Mouse (Mus musculus) layer of hippocampus, postnatal 10 days (tissue): ENCODE data around the gene Clic6. TPM values are rescaled to one million over a fixed set of nuclear protein-coding genes. Genes with fewer than 3 reads are reported as not detected.

Experiments used
- DNase-seq, 2 experiments: peaks; one replicate each; pipeline ENCODE4 v3.0.0; 2021; ENCODE audit warnings: low spot score in 2 of 2
- long read RNA-seq: library from polyadenylated mRNA; stranded (forward); transcript quantifications from one replicate; pipeline ENCODE4 v2.0.0, GENCODE M21; 2023
- total RNA-seq, 2 experiments: library from RNA; stranded (reverse); gene quantifications; 2 replicates each; pipeline ENCODE4 v1.2.3; 2021

Gene Clic6
- total RNA-seq, result 1 to 10 TPM in 1 of 2 experiments, under 1 TPM in 1; 0.56 to 5.3 TPM
- long read RNA-seq, transcript Clic6-201 (6 exons, 3,758 nt), result major isoform, 5 of 5 reads
- long read RNA-seq, partial matches to known transcripts, result 0 of 5 reads
- long read RNA-seq, other reads (novel, unspliced or antisense), result 0 of 5 reads

DNA sequence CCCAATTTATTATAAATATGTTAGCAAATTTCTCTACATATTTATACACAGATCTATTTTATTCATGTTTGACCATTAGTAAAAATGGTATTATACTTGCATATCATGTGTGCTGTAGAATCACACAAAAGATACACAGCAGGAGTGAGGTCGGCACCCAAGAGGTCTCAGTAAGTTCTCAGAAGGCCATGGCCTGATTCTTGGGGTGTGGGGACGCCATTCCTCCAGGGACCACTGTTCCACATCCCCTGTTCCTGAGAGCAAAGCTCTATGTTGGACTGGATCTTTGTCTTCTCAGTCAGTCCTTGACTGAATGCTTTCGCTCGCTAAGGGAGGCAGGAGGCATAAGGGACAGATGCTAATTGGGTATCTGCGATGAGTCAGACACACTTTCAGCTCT lies at the start of gene Clic6:
Gene Clic6 (plus strand): TSS at position 301 of the 400 bp plus-strand sequence.
- DNase-seq, result no peak

DNA sequence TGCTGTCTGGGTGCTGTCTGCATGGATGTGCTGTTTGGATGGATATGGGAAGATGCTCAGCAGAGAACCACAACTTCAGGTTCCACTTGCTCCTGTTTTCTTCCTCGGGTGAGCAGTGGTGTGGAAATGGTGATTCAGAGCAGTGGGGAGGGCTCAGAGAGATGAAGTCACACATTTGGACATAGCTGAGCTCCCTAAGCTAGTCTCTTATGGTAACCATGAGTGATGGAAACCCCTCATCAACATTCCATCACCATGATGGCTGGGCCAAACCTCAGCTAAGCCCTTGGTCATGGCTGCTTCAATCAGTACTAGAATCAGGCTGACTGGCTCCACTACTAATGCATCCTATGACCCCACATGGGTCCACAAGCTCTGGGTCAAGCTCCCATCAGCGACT lies 45.8 kb upstream of the Clic6 start:
- DNase-seq, result no peak

DNA sequence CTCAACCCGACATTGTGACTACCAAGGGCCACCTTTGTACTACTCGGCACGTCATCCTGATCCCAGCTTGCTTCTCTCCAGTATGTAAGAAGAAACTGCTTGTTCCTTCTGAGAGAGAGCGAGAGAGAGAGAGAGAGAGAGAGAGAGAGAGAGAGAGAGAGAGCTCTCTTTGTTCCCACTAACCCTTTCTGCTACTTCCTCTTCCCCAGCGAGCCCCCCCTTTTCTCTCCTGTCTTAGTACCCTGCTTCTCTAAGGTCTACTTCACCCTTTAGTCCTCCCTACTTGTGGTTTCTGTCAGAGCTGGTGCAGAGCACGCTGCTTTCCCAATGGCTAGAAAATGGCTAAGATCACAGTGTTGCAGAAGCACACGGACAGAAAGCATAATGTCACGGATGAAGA lies 45.3 kb upstream of the Clic6 start:
- DNase-seq, result no peak

DNA sequence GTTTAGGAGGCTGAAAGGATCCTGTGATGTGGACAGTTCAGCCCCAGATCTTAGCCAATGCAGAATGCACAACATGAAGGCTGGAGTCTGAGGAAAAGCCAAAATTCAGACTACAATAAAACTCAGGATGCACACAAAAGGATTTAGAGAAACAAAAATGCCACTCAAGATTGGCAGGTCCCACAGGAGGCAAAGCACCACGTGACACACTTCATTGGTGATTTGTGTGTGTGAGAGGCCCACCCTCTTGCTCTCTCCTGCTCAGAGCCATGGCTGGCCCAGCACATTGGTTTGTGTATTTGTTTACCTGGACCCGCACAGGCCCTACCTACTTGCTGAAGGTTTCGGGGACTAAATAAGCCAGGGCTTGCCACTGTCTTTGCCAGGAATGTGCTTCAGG lies 44.3 kb upstream of the Clic6 start:
- DNase-seq, result no peak

DNA sequence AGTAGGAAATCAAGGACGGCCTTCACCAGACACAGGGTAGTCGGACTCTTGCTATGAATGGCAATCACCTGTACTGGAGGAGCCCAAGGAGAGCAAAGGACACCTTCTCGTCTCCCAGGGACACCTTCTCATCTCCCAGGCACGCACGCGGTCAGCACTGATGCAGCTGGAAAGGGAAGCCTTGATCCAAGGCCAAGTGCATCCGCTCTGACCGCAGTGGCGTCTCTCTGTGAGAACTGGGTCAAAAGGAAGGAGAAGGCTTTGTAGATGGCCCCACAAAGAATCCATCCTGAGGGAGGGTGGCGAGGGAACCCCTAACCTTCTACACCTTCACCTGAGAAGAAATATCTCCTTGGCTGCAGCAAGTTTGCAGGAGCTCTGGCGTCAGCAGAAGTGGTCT lies 43.4 kb upstream of the Clic6 start:
- DNase-seq, result no peak

DNA sequence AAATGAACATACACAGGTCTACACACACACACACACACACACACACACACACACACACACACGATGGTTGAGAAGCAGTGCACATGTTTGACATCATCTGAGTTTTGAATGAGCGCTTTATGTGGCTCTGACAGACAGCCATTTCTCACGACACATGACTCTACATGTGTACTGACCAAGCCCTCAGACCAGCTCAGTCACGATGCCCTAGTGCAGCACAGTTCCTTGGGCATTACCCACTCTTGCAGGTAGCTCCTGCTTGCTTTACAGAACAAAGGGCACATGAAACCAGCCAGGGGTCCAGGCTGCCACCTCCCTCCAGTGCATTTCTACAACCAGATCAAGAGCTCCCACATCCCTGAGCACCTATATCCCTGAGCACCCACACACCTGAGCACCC lies 42.6 kb upstream of the Clic6 start:
- no peak for DNase-seq

DNA sequence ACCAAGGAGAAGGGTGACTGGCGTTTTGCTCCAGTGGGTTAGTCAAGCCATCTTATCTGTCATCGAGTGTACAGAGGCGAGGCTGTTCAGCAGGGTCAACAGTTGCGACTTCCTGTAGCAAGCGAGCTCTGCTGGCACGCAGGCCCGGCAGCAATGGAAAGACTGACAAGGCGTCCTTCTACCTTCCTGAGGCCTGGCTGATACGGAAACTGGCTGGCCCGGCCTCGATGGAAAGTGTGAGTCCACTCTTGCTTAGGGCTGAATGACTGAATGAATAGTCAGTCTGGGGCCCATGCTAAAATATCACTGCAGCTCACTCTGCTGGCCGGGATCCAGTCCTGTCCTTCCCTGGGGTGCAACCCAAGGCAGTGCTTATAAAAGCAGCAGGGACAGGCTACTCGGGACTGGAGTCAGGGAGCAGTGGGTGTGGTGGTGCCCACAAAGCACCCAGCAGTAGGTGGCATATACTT lies 41.9 kb upstream of the Clic6 start:
- no peak for DNase-seq

DNA sequence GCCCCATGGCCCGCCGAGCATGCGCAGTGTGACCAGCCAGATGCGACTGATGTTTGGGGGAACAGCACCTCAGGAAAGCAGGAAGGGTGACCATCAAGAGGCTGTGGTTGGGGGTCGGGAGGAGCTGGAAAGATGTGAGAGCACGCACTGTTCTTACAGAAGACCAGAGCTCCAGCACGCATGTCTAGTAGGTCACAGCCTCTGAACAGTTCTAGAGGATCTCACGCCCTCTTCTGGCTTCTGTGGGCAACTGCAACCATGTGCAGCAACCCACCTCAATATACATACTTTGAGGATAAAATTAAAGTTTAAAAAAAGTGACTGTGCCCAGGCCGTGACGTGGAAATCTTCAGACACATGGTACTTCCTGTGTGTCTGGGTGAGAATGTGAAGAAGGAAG lies 40.2 kb upstream of the Clic6 start:
- peak; percentile 37 to 50 for DNase-seq

DNA sequence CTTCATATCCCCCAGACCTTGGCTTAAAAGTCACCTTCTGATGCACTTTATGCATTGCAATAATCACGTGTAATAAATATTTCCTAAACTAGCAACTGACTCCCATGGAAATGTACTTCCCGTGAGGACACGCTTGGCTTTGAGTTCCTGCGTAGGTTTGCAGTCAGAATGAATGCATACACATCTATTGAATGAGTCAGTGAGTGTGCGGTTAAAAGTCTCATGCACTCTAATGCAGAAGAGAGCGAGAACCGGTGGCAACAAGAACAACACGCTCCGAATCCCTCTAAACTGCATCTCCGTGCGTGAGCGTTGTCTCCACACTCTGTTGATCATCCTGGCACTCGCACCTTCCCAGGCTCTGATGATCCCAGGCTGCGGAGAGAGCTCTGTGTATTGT lies 36.5 kb upstream of the Clic6 start:
- no peak for DNase-seq

DNA sequence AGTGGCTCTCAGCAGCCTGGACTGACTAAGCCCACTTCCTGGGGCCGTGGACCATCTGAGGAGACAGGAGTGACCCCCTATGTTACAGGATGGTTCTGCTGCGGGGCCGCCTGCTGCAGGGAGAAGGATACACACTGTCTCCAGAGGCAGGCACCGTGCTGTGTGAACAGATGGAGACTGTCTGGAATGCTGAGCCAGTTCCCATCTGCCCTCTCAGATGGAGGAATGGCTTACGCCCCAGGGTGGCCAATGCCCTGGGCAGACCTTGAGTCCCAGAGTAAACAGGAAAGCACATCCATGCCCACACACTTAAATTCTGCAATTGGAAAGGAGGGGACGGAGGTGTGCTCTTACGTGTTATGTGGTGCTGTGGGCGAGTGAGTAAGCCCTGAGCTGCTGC lies 35.2 kb upstream of the Clic6 start:
- DNase-seq, result no peak

DNA sequence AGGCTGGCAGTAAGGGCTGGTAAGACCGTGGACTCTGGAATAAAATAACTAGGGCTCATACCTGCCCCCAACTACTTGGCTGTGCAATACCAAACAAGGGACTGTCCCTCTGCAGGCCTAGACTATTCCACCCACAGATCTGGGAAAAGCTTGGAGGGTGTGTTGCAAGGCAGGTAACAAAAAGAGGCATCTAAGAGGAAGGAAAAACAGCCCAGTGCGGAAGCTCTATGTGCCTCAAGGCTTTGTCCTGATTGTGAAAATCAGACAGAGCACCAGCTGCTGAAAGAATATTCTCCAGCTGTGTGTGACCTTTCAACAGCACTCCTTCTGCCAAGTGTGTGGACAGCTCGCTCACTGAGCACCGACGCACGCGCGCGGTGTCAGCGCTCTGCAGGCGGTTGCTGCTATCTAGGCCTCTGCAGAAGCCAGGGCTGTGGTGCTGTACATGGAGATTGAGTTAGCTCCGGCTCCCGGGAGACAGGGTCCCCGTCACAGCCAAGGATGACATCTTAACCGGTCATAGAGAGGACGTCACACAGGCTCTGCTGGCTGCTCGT lies 33.9 kb upstream of the Clic6 start:
- no peak for DNase-seq

DNA sequence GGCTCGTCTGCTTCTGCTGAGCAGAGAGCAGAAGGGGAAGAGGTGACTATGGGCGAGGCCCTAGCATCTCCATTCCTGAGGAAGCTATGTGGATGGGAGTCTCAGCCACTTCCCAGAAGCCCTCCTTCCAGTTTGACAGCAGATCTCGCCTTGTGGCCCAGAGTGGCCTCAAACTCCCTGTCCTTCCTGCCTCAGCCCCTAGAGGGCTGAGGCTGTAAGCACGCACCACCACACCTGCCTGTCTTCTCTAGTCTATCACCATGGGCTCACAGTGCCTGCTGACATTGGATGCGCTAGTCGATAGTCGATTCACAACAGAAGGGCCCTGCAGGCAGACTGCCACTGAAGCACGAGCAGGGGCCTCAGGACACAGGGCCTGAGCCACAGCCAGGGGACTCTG lies 32.9 kb upstream of the Clic6 start:
- no peak for DNase-seq

DNA sequence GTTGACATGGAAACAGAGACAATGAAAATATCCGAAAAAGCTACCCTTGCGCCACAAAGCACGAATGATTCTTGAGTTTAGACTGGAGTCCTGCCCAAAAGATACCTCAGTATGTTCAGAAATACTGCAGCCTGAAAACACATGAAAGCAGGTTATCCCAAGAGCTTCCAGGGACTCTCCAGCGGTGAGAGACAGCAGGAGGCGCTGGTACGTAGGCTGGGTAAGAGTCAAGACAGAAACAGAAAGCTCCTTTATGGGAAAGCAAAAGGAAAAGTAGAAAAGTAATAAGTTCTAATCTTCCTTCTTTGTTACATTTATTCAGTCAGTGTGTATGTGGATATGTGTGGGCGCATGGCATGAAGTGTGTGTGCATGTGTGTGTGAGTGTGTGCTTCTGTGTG lies 31.5 kb upstream of the Clic6 start:
- DNase-seq, result no peak

DNA sequence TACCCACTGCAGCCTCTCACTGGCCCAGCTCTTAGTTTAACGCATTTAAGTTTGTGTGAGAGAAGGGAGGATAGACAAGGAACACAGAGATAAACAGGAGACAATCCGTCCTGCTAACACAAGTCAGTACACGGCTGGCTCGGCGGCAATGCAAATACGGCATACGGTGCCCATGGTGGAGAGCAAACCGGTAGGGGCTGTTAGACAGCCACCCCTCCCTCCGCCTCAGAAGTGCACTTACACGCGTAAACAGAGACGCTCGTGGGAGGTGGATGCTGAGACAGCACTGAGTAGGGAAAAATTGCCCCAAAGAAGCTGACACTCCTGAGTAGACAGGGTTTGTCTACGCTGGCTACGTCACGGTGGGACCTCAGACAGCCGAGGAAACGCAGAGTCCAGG lies 31.0 kb upstream of the Clic6 start:
- no peak for DNase-seq

DNA sequence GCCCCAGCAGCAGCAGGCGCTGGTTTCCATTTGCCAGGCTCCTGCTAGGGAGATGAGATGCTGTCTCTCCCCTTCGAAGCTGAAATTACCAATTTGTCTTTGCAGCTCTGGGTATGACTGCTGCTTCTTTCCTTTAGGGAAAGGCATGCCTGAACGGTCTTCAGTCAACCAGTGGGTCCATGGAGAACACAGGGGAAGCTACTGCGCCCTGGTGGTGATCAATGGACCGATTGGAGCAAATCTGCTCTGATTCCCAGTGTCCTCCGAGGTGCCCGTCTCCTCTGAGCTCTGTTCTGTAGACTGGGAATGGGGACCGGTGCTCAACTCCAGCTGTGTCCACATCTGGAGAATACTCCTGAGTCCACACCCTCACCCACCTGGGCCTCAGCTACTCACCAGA lies 30.0 kb upstream of the Clic6 start:
- DNase-seq, result peak in 1 of 2 experiments; percentile 45

DNA sequence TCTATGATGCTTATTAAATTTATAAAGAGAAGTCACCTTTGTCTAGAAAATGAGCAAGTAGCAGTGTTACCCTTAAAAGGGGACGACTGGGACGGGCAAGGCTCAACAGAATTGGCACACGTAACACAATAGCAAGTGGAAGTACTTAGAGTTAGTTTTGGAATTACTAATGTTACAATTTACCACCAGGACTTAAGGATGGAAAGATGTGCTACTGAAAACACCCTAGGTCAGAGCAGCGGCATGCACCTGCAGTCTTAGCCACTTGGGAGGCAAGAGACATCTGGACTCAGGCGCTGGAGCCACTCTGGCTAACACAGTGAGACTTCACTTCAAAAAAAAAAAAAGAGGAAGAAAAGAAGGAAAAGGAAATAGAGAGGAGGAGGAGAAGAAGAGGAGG lies 29.6 kb upstream of the Clic6 start:
- no peak for DNase-seq

DNA sequence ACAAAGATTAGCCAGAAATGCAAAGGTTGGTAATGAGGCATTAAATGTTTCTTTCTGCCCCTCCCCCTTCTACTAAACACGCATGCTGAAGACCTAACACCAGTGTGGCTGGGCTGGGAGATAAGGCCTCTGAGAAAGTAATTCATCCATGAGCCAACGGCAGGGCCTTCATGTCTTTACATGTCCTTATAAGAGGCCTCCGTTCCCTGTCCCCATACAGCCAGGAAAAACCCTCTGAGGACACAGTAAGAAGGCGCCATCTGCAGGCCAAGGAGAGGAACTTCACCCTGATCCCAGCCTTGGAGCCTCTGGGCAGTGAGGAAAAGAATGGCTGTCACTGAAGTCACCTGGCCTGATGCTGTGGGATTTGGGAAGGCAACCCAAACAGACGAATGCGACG lies 27.9 kb upstream of the Clic6 start:
- peak; percentile 73 to 79 for DNase-seq

DNA sequence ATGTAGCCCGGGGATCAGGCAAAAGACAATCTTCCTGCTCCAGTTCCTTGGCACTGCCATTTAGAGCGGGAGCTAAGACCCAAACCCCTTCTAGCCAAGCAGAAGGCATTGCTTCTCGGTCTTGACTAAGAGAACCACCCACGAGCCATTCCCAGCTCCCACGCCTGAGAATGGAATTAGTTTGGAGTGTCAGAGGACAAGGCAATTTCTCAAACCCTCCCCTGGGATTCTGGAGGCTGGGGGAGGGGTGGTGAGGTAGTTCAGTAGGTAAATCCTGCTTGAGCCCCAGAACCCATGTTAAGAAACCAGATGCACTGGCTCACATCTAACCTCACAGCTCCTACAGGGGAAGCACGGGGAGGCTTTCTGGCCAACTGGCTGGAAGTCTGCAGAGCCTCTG lies 24.1 kb upstream of the Clic6 start:
- DNase-seq, result no peak

DNA sequence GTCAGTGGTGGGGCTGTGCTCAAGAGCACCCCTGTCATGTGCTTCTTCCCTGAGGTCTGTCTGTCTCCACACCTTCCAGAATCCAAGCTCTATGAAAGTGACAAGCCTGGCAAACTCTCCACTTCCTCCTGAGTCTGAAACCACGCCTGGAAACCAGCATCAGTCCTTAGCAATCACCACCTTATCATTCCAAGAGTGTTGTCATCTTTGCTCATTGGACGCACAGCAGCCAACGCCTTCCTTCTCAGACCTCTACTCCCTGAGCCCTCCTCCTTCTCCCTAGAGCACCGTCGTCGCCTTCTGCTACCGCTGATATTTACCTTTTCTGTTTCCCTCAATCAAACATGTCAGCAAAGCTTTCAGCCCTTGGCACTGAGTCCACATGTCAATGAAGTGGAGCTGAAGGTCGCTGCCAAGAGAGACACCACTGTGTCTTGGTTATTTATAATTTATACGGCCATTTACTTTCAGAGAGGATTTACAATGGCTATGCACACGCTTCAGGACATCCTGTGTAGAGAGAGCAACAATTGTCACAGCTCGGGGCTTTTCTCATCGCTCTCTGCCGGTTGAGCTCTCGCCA lies 21.1 kb upstream of the Clic6 start:
- DNase-seq, result no peak

DNA sequence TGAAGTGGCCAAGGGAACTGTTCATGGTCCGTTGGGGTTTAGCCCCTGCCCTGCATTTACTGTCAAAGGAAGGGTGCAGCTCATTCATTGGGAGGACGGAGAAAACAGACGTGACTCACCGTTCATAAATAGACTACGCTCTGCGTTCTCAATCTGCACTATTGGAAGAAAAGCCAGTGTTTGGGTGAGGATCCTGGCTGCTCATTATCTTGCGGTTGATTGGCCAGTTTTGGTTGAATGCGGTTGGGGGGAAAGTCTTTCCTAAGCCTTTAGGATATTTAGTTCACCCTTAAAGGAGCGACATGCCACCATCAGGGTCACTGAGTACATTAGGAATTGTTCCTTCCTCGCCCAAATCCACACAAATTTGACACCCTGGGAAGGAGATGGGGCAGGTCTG lies 20.3 kb upstream of the Clic6 start:
- no peak for DNase-seq

DNA sequence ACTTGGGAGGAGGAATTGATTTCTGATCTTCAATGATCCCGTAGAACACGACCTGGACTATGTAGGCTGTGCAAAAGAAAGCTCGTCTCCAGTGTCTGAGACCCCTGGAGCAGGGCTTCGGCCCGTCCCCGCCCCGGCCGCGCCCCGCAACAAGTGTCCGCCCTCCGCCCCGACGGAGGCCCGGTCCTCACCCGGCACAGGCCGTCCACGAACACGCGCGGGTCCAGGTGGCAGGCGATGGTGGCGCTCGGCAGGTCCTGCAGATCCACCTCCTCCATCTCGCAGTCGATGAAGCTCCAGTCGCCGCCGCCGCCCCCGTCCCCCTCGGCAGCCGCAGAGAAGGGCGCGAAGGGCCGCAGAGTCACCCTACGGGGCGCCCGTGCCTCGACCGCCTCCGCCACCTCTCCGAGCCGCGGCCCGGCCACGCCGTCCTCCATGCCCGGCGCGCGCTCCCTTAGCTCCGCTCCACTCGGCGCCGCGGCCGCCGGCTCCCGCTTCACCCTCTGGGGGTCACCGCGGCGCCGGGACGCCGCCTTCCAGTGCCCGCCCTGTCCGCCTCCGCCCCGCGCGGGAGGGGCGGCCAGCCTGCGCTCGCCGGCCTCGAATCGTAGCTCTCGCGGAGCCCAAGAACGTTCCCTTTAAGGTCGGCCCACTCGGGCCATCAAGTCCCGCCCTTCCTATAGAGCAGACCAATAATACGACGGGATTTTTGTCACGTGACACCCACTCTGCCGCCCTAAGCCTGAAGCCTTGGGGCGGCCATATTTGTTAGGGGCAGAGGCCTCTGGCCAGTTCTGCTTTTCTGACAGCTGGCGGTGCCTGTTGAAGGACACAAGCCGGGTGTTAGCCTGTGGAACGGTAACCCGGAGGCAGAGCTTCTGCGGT lies 19.7 kb upstream of the Clic6 start:
- peak; percentile 96 to 97 for DNase-seq

DNA sequence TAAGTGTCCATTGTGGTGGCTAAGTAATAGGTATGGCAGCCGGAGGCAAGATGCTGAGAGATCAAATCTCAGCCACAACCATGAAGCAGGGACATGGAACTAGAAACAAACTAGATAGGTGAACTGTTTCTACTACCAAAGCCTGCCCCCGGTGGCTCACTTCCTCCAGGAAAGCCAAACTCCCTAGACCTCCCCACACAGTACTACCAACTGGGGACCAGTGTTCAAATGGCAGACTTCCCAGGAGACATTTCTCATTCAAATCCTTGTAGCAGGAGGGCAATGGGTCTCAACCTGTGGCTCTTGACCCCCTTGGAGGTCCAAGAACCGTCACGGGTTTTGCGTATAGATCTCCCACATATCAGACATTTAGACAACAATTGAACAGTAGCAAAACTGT lies 18.5 kb upstream of the Clic6 start:
- no peak for DNase-seq
